Comparison of ENCODE assay signal across 8 mouse cellular contexts in the genomic region with DNA sequence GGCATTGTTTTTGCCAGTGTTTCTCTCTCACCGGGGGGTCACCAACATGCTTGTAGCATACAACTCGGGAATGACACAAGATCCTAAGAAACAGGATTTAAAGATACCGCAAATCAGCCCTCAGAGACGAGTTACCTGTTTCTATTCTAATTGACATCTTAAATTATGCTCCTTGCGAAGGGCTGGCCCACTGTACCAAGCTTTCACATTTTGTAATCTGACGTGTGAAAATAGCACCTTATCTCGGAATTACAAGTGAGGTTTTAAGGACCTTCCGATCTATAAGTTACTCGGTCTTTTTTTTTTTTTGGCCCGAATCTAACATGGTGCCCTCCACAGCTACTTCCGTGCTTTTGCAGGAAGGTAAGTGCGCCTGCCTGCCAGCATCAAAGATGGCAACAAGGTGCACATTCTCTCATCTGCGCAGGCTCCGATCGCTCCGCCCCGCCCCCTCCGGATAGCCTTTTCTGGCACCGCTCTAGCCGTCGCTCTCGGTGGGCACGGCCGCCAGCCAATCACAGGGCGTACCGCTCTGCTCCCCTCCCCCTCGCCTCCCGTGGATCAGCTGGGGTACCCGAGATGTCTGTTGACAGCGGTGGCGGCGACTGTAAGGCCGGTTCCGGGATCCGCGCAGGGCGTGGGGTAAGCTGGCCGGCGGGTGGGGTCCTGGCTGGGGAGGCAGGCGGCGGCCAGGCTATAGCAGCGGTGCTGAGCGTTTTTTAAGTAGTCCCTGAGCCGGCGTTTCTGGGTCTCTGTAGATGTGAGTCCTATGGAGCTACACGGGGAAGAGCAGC. TPM values are rescaled to one million over a fixed set of nuclear protein-coding genes. Genes with fewer than 3 reads are reported as not detected.
DNase-seq lines count a peak whose midpoint lies in the region; ATAC-seq and TF ChIP-seq lines count a peak whose summit lies in the region.

Gene Chfr (plus strand): TSS at position 550 of the 794 bp plus-strand sequence.

- peak within 1 kb of the TSS; percentile 82 for H3K27ac ChIP-seq in ES-Bruce4 (ENCODE audit: insufficient read depth, low read length)
- H3K27ac ChIP-seq in forebrain, embryonic 14.5 days (ENCODE audit: low read depth, low read length), result peak within 1 kb of the TSS; percentile 60
- H3K27ac ChIP-seq in neural tube, embryonic 15.5 days (replicated peaks), result peak within 1 kb of the TSS; percentile 84

- peak; percentile 18 for TF ChIP-seq POLR2A in ES-Bruce4 (IDR thresholded peaks at IDR 0.05; ENCODE audit: insufficient read depth, low read length)

- DNase-seq in forebrain, embryonic 14.5 days (ENCODE audit: low spot score), result peak; percentile 99
- DNase-seq in heart, postnatal 14 days, result peak; percentile 98 to 99
- DNase-seq in layer of hippocampus, adult 11-12 months (ENCODE audit: low spot score), result peak; percentile 100
- DNase-seq in lung, adult 18-20 months, result peak; percentile 99
- DNase-seq in testis, postnatal 14 days (ENCODE audit: low spot score), result peak; percentile 98

- H3K9me3 ChIP-seq in ES-Bruce4 (replicated peaks; ENCODE audit: control insufficient read depth, insufficient read depth, low read length, poor library complexity, severe bottlenecking), result peaks cover 24% of the 10 kb centered on the region
- 0 out of 2 replicates have a peak, but pooled peaks cover 5% of the 10 kb centered on the region for H3K9me3 ChIP-seq in forebrain, embryonic 14.5 days (replicated peaks; ENCODE audit: control insufficient read depth, low read length)
- no peaks in the 10 kb centered on the region for H3K9me3 ChIP-seq in neural tube, embryonic 15.5 days (replicated peaks)

- H3K4me1 ChIP-seq in ES-Bruce4 (ENCODE audit: control insufficient read depth, insufficient read depth, low read length), result no peaks in the 10 kb centered on the region
- H3K4me1 ChIP-seq in forebrain, embryonic 14.5 days (ENCODE audit: control insufficient read depth, insufficient read depth, low read length), result no peaks in the 10 kb centered on the region
- peaks cover 22% of the 10 kb centered on the region for H3K4me1 ChIP-seq in neural tube, embryonic 15.5 days

- H3K36me3 ChIP-seq in ES-Bruce4 (ENCODE audit: control insufficient read depth, insufficient read depth, low read length, poor library complexity, severe bottlenecking), result peaks cover 3% of the 10 kb centered on the region; the same call in 1 of the 2 replicates
- peaks cover 12% of the 10 kb centered on the region for H3K36me3 ChIP-seq in forebrain, embryonic 14.5 days (ENCODE audit: control insufficient read depth, insufficient read depth, low read length)
- H3K36me3 ChIP-seq in neural tube, embryonic 15.5 days, result peaks cover 24% of the 10 kb centered on the region

- intact Hi-C loops in heart, postnatal 14 days (cut with DNase I), result loop anchor here (2.0 kb wide), 1 partner anchor 25 kb away; the partner anchor contains the start of gene Zfp605

- no peaks in the 10 kb centered on the region for H3K27me3 ChIP-seq in ES-Bruce4 (ENCODE audit: control insufficient read depth, insufficient read depth, low read length, poor library complexity, severe bottlenecking)
- no peaks in the 10 kb centered on the region for H3K27me3 ChIP-seq in forebrain, embryonic 14.5 days (replicated peaks; ENCODE audit: control insufficient read depth, insufficient read depth, low read length)
- no peaks in the 10 kb centered on the region for H3K27me3 ChIP-seq in neural tube, embryonic 15.5 days (replicated peaks)

- WGBS in forebrain, embryonic 14.5 days, result 3% methylated on average over 46 of the region's 46 CpGs
- 4% methylated on average over 46 of the region's 46 CpGs for WGBS in neural tube, embryonic 15.5 days

- peak; percentile 63; the same call in 1 of the 2 replicates for TF ChIP-seq EP300 in ES-Bruce4 (IDR thresholded peaks at IDR 0.05; ENCODE audit: insufficient read depth, low read depth, low read length)

- peak within 1 kb of the TSS; percentile 96 for H3K4me3 ChIP-seq in ES-Bruce4 (ENCODE audit: low read depth, low read length)
- peak within 1 kb of the TSS; percentile 78 for H3K4me3 ChIP-seq in forebrain, embryonic 14.5 days (ENCODE audit: low read depth, low read length)
- peak within 1 kb of the TSS; percentile 94 for H3K4me3 ChIP-seq in neural tube, embryonic 15.5 days (replicated peaks)

- no peak for TF ChIP-seq CTCF in ES-Bruce4 (IDR thresholded peaks at IDR 0.05; ENCODE audit: low read depth, low read length)

- peak; percentile 96 for ATAC-seq in cerebellum, adult (ENCODE audit: insufficient number of reproducible peaks, low FRiP score, low TSS enrichment)
- ATAC-seq in forebrain, embryonic 14.5 days, result peak; percentile 100
- ATAC-seq in neural tube, embryonic 15.5 days (ENCODE audit: low FRiP score), result peak; percentile 99

- H3K4me2 ChIP-seq in forebrain, embryonic 14.5 days (ENCODE audit: low read length), result peak within 1 kb of the TSS; percentile 73
- peak within 1 kb of the TSS; percentile 76 for H3K4me2 ChIP-seq in neural tube, embryonic 15.5 days

- peak within 1 kb of the TSS; percentile 78 for H3K9ac ChIP-seq in ES-Bruce4 (ENCODE audit: low read depth, poor library complexity, severe bottlenecking)
- peak within 1 kb of the TSS; percentile 88 for H3K9ac ChIP-seq in forebrain, embryonic 14.5 days (ENCODE audit: low read length)
- H3K9ac ChIP-seq in neural tube, embryonic 15.5 days (replicated peaks), result peak within 1 kb of the TSS; percentile 86

RNA-seq across cellular contexts. Expression of gene Chfr, which starts in this region (rescaled TPM):
- polyA plus RNA-seq in ES-Bruce4 (2011; ENCODE audit: insufficient read depth, insufficient read length, low read depth, missing spikeins), result 62.5 and 63.6 TPM in 2 replicates
- 82.1 and 82.9 TPM in 2 replicates for polyA plus RNA-seq in forebrain, embryonic 14.5 days (2014; fragmentation: Nextera tagmentation; extraction: Ambion mirVana)
- 10 to 100 TPM; 21.0 to 21.4 TPM for total RNA-seq in heart, postnatal 14 days (2021)
- polyA plus RNA-seq in neural tube, embryonic 15.5 days (2015; fragmentation: Nextera tagmentation; extraction: Ambion mirVana), result 67.4 and 77.4 TPM in 2 replicates

Comparison
In these comparisons a context has a peak if more than half of its experiments do, and no peak if none do; other contexts are left out.
1. Peak in every context shown above with its lines: DNase-seq, ATAC-seq, H3K4me3 ChIP-seq and H3K27ac ChIP-seq.